Mouse (Mus musculus): ENCODE measurements around the gene Map3k10.

GRCm38 (mm10) chr7:27688246-27688788, 13.9 kb upstream of the Map3k10 start:
- no peak for TF ChIP-seq CTCF (conservative IDR thresholded peaks at IDR 0.05; ENCODE audit: low read length)
- TF ChIP-seq NANOG (IDR thresholded peaks at IDR 0.05; ENCODE audit: borderline replicate concordance, low read length) = no peak
- TF ChIP-seq POU5F1 (IDR thresholded peaks at IDR 0.05; ENCODE audit: borderline replicate concordance, low read length) = no peak

Measured in E14TG2a.4 (cell line).